Mouse (Mus musculus) liver, postnatal 0 days (tissue): ENCODE measurements around the gene Morf4l1. TPM values are rescaled to one million over a fixed set of nuclear protein-coding genes. Genes with fewer than 3 reads are reported as not detected.

Source experiments
- ATAC-seq: fragments of 200-750 bp; cut with Nextera tagmentation; 2 replicates; pipeline ENCODE4 v1.8.0; 2017; ENCODE audit warnings: mild to moderate bottlenecking, moderate library complexity
- DNase-seq: peaks from one replicate; pipeline ENCODE4 v3.0.0-alpha.2; 2016
- H3K27ac ChIP-seq: fragments of 300-500 bp; sonication (generic); 2 replicates; pipeline ENCODE4 v1.5.1; 2014; ENCODE audit warnings: antibody characterized with exemption, moderate library complexity, mild to moderate bottlenecking, low read depth
- H3K27me3 ChIP-seq: fragments of 300-500 bp; sonication (generic); 2 replicates; pipeline ENCODE4 v1.6.1; 2014; ENCODE audit warnings: low read length, control low read depth, mixed read lengths; ENCODE audit not compliant: insufficient read depth
- H3K36me3 ChIP-seq: fragments of 300-500 bp; sonication (generic); replicated peaks from 2 replicates; pipeline ENCODE4 v1.6.1; 2014; ENCODE audit warnings: mild to moderate bottlenecking, control low read depth, low read length, moderate library complexity, mixed read lengths; ENCODE audit not compliant: insufficient read depth
- H3K4me1 ChIP-seq: fragments of 300-500 bp; sonication (generic); 2 replicates; pipeline ENCODE4 v1.6.1; 2014; ENCODE audit warnings: antibody characterized with exemption, mild to moderate bottlenecking, control low read depth; ENCODE audit not compliant: insufficient read depth
- H3K4me2 ChIP-seq: fragments of 300-500 bp; sonication (generic); 2 replicates; pipeline ENCODE4 v1.6.1; 2014; ENCODE audit warnings: low read depth, mild to moderate bottlenecking, low read length, moderate library complexity, mixed read lengths
- H3K4me3 ChIP-seq: fragments of 300-500 bp; sonication (generic); 2 replicates; pipeline ENCODE4 v1.5.1; 2014; ENCODE audit warnings: low read depth, low read length
- H3K9ac ChIP-seq: fragments of 300-500 bp; sonication (generic); replicated peaks from 2 replicates; pipeline ENCODE4 v1.6.1; 2014; ENCODE audit warnings: mild to moderate bottlenecking, moderate library complexity
- H3K9me3 ChIP-seq: fragments of 300-500 bp; sonication (generic); 2 replicates; pipeline ENCODE4 v1.6.1; 2016; ENCODE audit warnings: mild to moderate bottlenecking, control low read depth, low read length, mixed read lengths
- CTCF ChIP-seq: sonication (generic); IDR thresholded peaks from 2 replicates; pipeline ENCODE4 v1.5.1; 2016; ENCODE audit warnings: antibody characterized with exemption, low read depth
- EP300 ChIP-seq: IDR thresholded peaks from 2 replicates; pipeline ENCODE4 v1.6.1; 2016; ENCODE audit warnings: antibody characterized with exemption, low read depth, mild to moderate bottlenecking
- WGBS: fragments of 180-500 bp; shearing (Covaris S2); extraction: QIAGEN DNeasy Blood & Tissue Kit; methylation state at CpG from one replicate; pipeline ENCODE4 v1.1.7; 2014; ENCODE audit not compliant: insufficient replicate concordance; 5-methylcytosine and 5-hydroxymethylcytosine counted together
- polyA plus RNA-seq: library from polyadenylated mRNA; unstranded; fragments of >200 nt; fragmentation: Nextera tagmentation; extraction: Ambion mirVana; gene quantifications from 2 replicates; pipeline ENCODE4 v1.2.1, GENCODE M21; 2015

Morf4l1 gene
- polyA plus RNA-seq, 1 experiment from 2014 or later: 135 TPM

DNA sequence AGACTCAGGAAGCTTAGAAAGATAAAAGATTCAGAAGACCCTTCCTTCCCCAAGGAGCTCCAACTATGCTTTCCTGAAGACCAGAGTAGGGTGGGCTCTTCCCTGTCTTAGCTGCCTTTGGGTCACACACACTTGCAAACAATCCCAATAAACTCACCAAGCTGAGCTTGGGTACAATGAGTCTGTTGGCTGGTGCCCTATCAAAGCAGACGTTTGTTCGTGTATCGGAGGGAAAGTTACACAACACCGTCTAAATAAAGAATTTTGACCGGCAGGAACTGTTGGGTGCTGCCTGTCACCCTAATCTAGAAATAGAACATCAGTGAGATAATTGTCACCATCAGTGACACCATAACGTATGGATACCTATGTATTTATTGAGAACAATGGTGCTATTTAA, 12.6 kb upstream of the Morf4l1 start:
- no peak for DNase-seq
- WGBS: 35% methylated on average over 6 of the region's 6 CpGs
- no peak overlapping the region for H3K27ac ChIP-seq

DNA sequence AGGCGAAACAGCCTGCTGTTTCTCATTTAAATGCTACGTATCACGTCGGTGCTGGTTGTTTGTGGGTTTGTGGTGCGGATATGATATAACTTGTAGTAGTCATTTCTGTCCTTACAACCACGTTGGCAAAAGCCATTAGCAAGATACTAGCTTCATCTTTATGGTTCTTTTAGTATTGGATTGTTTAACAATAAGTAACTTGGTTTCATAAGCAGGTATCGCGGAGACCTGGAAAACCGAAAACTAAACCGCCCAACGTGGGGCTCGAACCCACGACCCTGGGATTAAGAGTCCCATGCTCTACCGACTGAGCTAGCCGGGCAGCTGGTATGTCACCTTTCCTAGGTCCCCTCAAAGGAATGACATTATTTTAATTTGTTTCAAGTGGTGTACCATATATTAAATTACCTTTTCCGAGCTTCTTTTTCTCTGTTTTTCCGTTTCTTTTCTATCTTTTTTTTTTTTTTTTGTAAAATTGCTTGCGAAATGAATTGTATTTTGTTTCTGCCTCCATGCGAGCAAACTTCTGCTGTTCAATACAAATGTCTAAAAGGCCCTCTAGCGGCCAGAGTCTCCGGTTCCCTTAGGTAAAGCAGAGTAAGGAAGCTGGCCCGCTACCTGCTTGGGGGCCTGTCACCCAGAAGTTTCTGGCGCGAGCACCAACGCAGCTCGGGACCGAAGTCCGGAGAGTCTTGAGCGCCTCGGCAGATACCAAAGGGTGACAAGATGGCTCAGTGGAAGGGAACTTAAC, 11.9 kb upstream of the Morf4l1 start:
- peak overlapping the region; percentile 50 for H3K4me3 ChIP-seq
- H3K36me3 ChIP-seq: no peaks in the 10 kb centered on the region
- H3K9ac ChIP-seq: peak overlapping the region; percentile 48; the same call in 1 of the 2 replicates
- peak; percentile 78 for DNase-seq
- ATAC-seq: peak; percentile 87
- no peaks in the 10 kb centered on the region for H3K27me3 ChIP-seq
- no peak overlapping the region for H3K27ac ChIP-seq
- TF ChIP-seq CTCF: peak; percentile 71
- TF ChIP-seq EP300: 0 out of 2 replicates have a peak, but pooled peaks have one; percentile 29
- no peaks in the 10 kb centered on the region for H3K9me3 ChIP-seq
- 1% methylated on average over 30 of the region's 30 CpGs for WGBS
- H3K4me1 ChIP-seq: no peaks in the 10 kb centered on the region
- peak overlapping the region; percentile 67 for H3K4me2 ChIP-seq

More for the DNA sequence above, 12.6 kb upstream of the Morf4l1 start:
- H3K4me3 ChIP-seq: no peak overlapping the region
- H3K9ac ChIP-seq: no peak overlapping the region
- peak; percentile 12; the same call in 1 of the 2 replicates for ATAC-seq
- no peaks in the 10 kb centered on the region for H3K27me3 ChIP-seq
- H3K4me2 ChIP-seq: peak overlapping the region; percentile 67
- no peaks in the 10 kb centered on the region for H3K4me1 ChIP-seq
- H3K36me3 ChIP-seq: no peaks in the 10 kb centered on the region
- H3K9me3 ChIP-seq: no peaks in the 10 kb centered on the region
- TF ChIP-seq EP300 (no peak), CTCF (no peak)

DNA sequence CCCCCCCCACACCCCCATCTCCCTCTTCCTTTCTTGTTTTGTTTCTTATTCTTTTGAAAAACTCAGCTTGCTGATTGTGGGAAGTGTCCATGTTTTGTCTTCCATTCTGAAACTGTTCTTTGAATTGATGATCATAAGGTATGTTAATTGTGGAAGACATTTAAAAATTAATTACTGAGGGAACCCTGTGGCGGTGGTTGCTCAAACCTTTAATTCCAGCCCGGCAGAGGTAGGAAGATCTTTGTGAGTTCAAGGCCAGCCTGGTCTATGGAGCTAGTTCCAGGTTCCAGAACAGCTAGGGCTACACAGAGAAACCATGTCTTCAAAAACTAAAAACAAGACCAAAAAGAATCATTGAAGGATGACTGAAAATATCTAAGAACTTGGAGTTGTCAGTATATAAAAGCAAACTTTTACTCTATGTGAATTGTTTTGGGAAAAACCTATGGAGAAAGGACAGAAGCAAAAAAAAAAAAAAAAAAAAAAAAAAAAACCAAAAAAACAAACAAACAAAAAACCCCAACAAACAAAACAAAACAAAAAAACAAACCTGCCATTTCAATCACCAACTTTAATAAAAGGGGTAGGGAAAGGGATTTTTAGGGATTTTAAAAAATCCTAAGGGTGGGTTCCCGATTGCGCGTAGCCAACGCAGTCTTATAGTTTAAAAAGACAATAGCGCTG, 11.0 kb upstream of the Morf4l1 start:
- H3K4me3 ChIP-seq: peak overlapping the region; percentile 50
- TF ChIP-seq EP300 (no peak), CTCF (no peak)
- ATAC-seq (no peak), DNase-seq (no peak)
- no peaks in the 10 kb centered on the region for H3K36me3 ChIP-seq
- no peaks in the 10 kb centered on the region for H3K27me3 ChIP-seq
- H3K4me1 ChIP-seq: no peaks in the 10 kb centered on the region
- H3K9ac ChIP-seq: peak overlapping the region; percentile 48; the same call in 1 of the 2 replicates
- H3K27ac ChIP-seq: no peak overlapping the region
- H3K9me3 ChIP-seq: no peaks in the 10 kb centered on the region
- H3K4me2 ChIP-seq: peak overlapping the region; percentile 67
- 17% methylated on average over 7 of the region's 7 CpGs for WGBS

DNA sequence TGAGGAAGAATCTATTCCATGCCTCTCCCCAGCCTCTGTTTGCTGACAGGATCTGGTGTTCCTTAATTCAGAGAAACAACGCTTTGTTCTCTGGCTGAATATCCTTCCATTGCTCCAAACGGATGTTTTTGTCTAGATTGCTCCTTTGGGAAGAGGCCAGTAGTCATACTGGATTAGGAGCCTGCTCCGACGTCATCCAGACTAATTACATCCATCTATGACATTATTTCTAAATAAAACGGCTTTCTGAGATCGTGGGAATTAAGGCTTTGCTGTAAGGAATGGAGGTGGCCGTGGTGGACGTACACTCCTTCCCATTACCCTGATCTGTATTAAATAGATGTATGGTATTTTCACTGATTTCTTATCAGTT, 10.3 kb upstream of the Morf4l1 start:
- Histone ChIP-seq H3K9me3 (no peaks in the 10 kb centered on the region), H3K4me2 (no peak overlapping the region), H3K4me3 (no peak overlapping the region), H3K4me1 (no peaks in the 10 kb centered on the region), H3K27ac (no peak overlapping the region), H3K27me3 (no peaks in the 10 kb centered on the region), H3K9ac (no peak overlapping the region), H3K36me3 (no peaks in the 10 kb centered on the region)
- no peak for TF ChIP-seq CTCF
- TF ChIP-seq EP300: no peak
- 59% methylated on average over 8 of the region's 8 CpGs for WGBS
- DNase-seq (no peak), ATAC-seq (no peak)

DNA sequence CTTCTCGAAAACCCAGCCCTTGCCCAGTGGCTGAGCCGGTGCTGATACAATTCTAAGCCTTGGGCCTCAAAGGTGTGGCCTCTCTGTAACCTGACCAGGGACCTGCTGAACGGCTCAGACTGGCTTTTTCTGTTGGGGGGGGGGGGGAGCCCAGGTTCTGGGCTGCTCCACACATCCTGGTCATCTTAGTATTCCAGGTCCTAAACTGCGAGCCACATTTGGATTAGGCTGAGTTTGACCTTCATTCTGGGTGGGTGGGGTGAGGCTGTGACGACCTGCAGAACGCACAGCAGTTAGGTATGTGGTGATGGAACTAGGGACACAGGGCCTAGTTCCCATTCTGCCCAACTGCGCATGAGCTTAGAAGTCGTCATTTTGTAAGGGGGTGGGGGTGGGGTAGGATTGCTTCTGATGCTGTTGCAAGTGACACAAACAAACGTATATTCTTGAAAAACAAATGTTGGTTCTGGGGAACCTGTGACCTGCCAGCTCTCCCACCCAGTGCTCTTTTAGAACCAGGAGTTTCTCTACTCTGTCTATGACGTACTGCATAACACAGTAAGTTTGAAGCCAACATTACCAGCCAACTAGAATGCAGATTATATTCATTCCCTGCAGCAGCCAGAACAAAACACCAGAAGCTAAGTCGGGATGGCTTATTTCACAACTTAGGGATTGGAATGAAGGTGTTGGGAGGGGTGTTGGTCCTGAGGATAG, 9.7 kb upstream of the Morf4l1 start:
- TF ChIP-seq CTCF (no peak), EP300 (no peak)
- Histone ChIP-seq H3K9me3 (no peaks in the 10 kb centered on the region), H3K27me3 (no peaks in the 10 kb centered on the region), H3K4me1 (no peaks in the 10 kb centered on the region), H3K4me3 (no peak overlapping the region), H3K9ac (no peak overlapping the region), H3K4me2 (no peak overlapping the region), H3K27ac (no peak overlapping the region), H3K36me3 (no peaks in the 10 kb centered on the region)
- DNase-seq (no peak), ATAC-seq (no peak)
- WGBS: 63% methylated on average over 11 of the region's 11 CpGs

DNA sequence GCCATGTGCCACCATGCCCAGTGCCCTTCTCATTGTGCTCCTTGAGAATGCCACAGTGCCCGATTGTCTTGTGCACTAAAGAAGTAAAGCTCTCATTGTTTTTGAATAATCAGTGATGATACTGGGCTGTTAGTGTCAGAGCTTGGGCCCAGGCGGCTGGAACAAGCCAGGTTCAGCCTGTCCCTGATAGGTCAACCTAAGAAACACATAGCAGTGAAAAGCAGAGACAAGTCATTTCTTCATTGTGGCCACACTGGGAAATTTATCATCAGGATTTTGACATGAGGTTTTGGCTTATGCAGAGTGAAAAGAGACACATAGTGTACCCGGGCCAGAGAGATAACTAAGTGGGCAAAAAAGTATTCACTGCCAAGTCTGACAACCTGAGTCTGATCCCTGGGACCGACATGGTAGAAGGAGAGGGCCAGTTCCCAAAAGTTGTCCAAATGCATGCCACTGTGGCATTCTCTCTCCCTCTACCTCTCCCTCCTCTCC, 7.7 kb upstream of the Morf4l1 start:
- Histone ChIP-seq H3K4me1 (no peaks in the 10 kb centered on the region), H3K9ac (no peak overlapping the region), H3K4me2 (no peak overlapping the region), H3K27ac (no peak overlapping the region), H3K27me3 (no peaks in the 10 kb centered on the region), H3K4me3 (no peak overlapping the region), H3K9me3 (no peaks in the 10 kb centered on the region), H3K36me3 (no peaks in the 10 kb centered on the region)
- no peak for TF ChIP-seq CTCF
- no peak for TF ChIP-seq EP300
- no peak for ATAC-seq
- 70% methylated on average over 4 of the region's 4 CpGs for WGBS
- no peak for DNase-seq
